Mouse (Mus musculus) CD8-positive naive resting alpha-beta T cell, adult 2 months (primary cell): ENCODE results near the gene Unc5cl.

ENCODE experiments used
- DNase-seq, 2 experiments: peaks; one replicate each; pipeline ENCODE4 v3.0.0; 2022; ENCODE audit warnings: low read depth in 2 of 2, low spot score in 2 of 2

Gene Unc5cl

DNA sequence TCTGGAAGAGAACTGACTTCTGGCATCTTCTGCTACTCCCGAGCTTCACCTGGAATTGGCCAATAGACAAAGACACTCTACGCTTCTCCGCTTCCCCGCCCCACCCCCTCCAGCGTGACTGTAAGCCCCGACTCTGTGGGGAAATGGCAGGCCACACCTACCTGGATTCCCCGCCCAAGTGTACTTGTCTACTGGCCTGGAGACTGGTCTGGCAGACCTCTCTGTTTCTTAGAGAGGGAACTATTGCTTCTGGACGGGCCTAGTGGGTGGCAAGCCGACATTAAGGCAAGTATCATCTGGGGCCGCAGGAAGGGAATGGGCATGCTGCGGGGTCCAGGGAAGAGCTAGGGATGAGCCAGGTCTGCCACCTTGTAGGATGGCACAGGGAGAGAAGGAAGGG is at the start of gene Unc5cl:
TSS of gene Unc5cl (plus strand) at position 214 of the 400 bp plus-strand sequence.
- no peak for DNase-seq

- no peak for DNase-seq
Measured at GRCm38 (mm10) chr17:48407154-48407553, 47.5 kb upstream of the Unc5cl start.

DNA sequence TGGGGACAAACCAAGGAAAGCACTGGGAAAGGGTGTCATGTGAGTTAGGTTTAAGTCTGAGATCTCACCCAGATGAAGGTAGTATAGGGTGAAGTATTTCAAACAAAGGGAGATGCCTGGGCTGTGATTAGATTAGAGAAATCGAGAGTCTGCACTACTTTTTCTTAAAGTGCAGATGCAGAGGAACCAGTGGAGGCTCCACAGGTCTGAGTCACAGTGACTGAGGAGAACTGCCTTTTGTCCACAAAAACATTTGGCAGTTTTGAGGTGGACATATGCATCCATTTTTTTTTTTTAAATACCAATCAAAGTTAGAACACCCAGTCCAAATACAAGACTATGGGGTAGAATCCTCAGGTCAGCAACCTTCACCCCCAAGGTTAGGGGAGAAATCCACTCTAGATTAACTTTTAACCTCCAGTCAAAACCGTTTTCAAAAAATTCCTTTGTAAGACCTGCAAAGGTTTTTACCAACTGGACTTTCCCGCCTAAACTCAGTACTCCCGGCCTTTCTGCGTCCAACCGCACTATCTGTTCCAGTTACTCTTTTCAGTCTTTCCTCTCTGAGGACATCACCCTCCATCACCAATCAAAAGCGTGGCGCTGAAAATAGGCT is 46.7 kb upstream of the Unc5cl start:
- no peak for DNase-seq

- peak; percentile 62 to 69 for DNase-seq
Measured at GRCm38 (mm10) chr17:48408526-48409291, 46.0 kb upstream of the Unc5cl start.

DNA sequence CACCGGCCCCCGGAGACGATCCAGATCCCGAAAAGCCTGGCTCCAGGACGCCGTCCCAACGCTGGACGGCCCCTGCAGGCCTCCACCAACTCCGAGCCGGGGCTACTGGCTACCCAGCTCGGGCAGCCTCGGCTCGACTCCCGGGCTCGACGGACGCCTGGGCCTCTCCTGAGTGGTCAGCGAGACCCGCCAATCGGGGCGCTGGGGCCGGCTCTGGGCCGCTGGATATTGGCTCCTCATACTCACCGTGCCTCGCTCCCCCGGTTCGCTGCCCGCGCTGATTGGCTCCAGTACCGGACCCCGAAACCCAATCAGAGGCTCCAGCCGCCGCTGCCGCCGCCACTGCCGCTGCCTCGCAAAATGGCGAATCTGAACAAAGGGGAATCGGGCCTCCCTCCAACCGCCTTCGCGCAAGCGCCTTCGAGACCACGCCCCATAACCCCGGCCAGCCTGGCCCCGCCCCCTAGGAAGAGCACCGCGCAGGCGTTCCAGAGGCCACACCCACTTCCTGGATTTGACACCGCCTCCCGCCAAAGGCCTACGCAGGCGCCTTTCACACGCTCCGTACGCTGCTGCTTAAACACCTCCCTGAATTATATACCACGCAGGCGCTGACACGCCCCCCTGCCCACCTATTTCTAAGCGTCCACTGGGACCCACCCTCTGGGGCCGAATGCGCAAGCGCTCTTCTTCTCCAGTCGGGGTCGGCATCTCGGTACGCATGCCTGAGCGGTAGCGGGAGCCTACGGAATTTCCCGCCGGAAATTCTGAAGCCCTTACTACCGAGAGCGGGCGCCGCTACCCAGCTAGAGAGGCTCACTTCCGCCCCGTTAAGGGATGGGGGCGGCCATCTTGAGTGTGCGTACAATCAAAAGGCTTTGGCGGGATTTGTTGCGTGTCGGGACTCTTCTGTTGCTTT is 45.1 kb upstream of the Unc5cl start, which contains the start of the genes Nfya and Oard1:
TSS of gene Nfya (minus strand) at position 527 of the 919 bp plus-strand sequence.
TSS of gene Oard1 (plus strand) at position 635 of the 919 bp plus-strand sequence.
- DNase-seq = peak; percentile 100

- no peak for DNase-seq
Measured at GRCm38 (mm10) chr17:48410299-48410785, 44.4 kb upstream of the Unc5cl start.

GRCm38 (mm10) chr17:48411241-48411640 is 43.5 kb upstream of the Unc5cl start:
- no peak for DNase-seq

- no peak for DNase-seq
Measured at GRCm38 (mm10) chr17:48416011-48416410, 38.7 kb upstream of the Unc5cl start.

- peak; percentile 43 to 57 for DNase-seq
Measured at GRCm38 (mm10) chr17:48416425-48417195, 38.1 kb upstream of the Unc5cl start.

DNA sequence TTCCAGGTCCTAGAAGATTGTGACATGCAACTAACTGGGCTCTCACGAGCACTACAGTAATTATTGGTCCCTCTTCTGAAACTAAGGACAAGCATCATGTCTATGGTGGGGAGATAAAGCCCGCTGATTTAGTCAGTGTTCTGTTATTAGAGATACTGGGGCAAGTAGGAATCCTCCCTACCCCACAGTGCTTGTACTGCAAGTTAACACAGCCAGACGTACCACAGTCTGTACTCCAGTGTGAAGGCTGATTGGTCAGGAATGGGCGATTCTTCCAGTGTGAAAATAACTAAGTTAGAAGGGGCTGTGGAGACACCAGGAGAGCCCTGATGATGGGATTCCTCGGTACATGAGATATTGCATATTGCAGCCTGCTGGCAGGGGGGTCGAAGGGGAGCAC is 37.2 kb upstream of the Unc5cl start:
- DNase-seq = no peak

DNA sequence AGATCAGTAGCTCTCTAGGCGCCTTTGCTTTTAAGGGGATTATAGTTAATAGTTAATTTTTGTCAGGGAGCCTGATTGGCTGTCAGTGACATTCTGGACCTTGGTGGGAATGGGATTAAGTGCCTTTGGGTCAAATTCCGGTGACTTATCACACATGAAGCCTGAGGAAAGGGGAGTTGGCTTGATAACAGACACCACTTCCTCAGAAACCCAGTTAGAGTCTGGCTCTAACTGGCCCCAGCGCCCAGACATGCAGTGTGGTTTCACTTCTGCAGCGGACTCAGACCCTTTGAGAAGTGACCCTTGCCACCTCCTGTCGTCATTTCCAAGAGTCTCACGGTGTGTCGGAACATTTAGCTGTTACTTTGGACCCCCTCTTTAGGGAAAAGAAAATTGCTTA is 36.5 kb upstream of the Unc5cl start:
- no peak for DNase-seq

GRCm38 (mm10) chr17:48418781-48419180 is 35.9 kb upstream of the Unc5cl start:
- no peak for DNase-seq

DNA sequence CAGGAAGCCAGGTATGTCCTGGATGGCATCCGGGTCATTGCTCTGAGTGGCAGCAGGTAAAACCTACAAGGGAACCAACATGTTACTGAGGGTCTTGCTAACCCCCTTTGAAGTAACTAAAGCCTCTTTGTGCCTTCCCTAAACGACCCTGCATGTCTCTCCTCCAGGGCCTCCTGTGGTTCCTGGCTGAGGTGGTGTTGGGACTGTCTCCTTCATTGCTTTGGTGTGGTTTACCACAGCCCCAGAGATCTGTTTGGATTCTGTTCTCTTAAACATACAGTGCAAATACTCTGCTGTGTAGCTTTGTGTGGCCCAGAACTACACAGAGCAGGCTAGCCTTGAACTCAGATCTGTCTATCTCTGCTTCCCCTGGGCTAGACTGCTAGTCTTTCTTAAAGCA is 35.1 kb upstream of the Unc5cl start:
- no peak for DNase-seq

DNA sequence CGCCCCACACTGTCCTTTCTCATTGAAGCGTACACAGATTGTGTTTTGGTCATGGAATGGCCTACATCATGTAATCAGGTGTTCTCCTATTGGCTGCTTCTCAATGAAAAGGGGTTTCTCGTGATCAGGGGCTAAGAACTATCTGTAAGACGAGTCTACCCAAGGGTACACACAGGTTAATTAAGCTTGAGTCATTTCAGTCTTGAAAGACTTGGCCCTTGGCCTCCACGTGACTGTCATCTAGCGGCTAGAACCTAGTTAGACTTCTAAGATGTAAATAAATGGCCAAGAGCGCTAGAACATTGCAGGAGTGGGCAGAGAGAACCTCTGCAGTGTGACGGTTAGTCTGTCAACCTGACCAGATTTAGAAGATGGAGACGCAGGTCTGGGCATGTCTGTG is 30.5 kb upstream of the Unc5cl start:
- DNase-seq = no peak

GRCm38 (mm10) chr17:48425823-48426612 is 28.7 kb upstream of the Unc5cl start:
- peak; percentile 11 to 25 for DNase-seq

DNA sequence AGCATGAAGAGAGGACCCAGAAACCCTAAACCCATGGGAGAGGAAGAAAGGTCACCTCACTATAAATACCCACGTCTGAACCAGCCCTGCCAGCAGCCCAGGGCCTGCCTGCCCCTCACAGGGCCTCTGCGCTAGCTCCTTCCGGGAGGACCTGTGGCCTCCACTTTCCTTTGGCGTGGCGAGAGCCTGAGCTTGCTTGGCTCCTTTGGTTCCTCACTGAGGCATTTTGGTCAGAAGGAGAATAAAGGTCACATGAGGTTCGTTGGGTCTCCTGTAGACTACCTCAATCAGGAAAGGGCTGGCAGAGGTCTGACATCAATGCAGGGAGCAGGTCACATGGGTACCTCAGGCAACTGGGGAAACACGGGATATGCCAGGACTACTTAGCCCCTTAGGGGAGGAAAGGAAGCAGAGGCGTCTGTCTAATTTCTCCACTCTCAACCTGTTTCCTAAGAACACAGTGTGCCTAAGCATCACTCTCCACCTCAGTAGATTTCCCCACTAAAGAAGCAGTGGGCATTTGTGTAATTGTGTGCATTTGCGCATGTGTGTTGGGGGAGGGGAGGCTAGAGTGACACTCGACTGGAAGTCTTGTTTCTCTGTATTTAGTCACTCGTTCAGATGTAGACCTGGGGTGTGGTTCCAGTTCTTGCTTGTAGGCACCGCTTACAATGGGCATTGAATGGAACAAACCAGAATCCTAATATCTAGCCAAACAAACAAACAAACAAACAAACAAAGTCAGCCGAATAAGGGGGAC is 27.5 kb upstream of the Unc5cl start:
- DNase-seq = no peak

GRCm38 (mm10) chr17:48427852-48428530 is 26.7 kb upstream of the Unc5cl start:
- peak in 1 of 2 experiments; percentile 29 for DNase-seq

GRCm38 (mm10) chr17:48430394-48430793 is 24.3 kb upstream of the Unc5cl start:
- DNase-seq = no peak
